Mouse (Mus musculus) large intestine, adult 2 months (tissue): ENCODE results near the gene Smco1. TPM values are rescaled to one million over a fixed set of nuclear protein-coding genes. Genes with fewer than 3 reads are reported as not detected.

Experiments used
- DNase-seq: peaks from one replicate; pipeline ENCODE4 v3.0.0-alpha.2; 2012; ENCODE audit warnings: low read depth, low spot score
- WGBS: fragments of 180-500 bp; shearing (Covaris S2); methylation state at CpG from one replicate; pipeline ENCODE4 v1.1.7; 2018; 5-methylcytosine and 5-hydroxymethylcytosine counted together
- polyA plus RNA-seq: library from polyadenylated mRNA; depleted of rRNA; stranded (reverse); fragments of >200 nt; gene quantifications from 2 replicates; pipeline ENCODE4 v1.2.3, GENCODE M21; 2012; rRNA removed

Gene Smco1
- polyA plus RNA-seq, 1 experiment, result not detected

DNA sequence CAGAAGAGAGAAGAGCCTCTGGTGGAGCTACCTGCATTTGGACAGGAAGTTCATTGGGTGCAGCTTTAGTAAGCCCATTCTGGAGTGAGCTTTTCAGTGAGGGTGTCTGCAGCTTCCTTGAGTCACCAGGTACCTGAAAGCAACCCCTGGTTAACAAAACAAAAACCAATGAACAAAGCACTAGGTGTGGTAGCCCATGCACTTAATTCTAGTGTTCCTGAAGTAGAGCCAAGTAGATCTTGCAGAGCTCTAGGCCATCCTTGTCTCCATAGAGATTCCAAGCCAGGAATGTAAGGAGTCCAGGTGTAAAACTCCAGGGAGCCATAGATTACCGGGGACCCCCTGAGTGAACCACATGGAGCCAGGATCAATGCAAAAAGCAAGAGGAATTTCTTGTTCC, 31.8 kb downstream of the Smco1 start:
- DNase-seq, result no peak
- 71% methylated on average over 1 of the region's 1 CpGs for WGBS

DNA sequence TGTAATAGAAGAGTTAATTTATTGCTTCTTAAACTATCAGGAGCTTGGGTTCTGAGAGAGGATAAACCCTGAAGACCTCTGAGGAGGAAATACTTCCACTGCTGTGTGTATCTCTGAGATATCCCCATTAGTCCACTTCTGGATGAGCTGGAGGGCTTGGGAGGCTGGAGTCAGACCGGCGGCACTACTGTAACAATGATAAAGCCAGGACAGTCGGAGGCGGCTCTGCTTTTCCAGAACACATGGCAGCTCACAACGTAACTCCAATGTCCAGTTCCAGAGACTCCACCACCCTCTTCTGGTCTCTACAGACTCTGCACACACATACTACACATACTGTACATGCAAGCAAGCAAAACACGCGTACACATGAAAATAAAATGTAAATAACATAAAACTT, 32.6 kb downstream of the Smco1 start:
- DNase-seq, result no peak
- 95% methylated on average over 7 of the region's 7 CpGs for WGBS

DNA sequence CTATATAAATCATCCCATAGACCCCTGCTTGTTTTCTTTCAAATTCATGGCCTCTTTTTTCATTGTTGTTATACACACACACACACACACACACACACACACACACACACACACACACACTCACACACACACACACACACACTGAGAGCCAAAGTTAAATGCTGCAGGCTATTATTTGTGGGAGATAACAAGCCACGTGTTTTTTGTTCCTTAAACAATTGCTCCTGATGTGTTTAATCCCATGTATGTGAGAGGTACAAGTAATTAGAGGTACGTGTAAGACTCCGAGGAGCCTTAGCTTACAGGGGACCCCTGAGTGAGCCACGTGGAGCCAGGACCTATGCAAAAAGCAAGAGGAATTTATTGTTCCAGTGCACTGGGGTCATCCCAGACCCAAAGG, 40.7 kb downstream of the Smco1 start:
- DNase-seq, result no peak
- 79% methylated on average over 4 of the region's 4 CpGs for WGBS

DNA sequence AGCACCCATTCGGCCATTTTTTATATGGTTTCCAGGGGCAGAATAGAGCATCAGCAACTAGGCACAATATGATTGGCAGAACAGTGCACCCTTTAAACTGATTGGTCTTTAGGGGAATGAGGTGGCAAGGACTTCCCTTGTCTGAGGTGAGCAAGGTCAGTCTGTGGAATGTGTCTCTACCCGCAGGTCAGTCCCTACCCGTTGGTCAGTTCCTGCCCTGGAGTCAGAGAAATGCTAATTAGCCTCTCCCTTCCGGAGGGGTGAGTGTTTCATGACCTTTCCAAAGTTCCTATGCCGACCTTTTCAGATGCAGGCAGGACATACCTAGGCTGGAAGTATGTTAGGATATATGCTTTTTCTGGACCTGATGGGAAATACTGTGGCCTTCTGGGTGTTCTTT, 41.1 kb downstream of the Smco1 start:
- DNase-seq, result no peak
- WGBS, result 48% methylated on average over 5 of the region's 5 CpGs

DNA sequence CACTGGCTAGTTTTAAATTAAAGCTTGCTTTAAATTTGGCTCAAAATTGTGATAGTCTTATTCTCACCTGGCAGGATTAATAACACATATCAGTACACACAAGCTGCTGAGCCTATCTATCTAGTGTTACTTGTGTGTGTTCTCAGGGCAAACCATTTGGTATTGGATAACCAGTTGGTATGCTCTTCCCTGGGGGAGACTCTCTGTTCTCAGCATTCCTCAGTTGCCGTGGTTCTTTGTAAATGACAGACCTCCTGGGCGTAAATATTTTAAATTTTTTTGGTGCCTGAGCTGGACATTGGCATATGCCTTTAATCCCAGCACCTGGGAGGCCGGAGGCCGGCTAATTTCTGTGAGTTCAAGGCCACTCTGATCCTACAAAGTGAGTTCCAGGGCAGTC, 41.6 kb downstream of the Smco1 start:
- 82% methylated on average over 4 of the region's 4 CpGs for whole genome bisulfite sequencing
- no peak for DNase-seq

DNA sequence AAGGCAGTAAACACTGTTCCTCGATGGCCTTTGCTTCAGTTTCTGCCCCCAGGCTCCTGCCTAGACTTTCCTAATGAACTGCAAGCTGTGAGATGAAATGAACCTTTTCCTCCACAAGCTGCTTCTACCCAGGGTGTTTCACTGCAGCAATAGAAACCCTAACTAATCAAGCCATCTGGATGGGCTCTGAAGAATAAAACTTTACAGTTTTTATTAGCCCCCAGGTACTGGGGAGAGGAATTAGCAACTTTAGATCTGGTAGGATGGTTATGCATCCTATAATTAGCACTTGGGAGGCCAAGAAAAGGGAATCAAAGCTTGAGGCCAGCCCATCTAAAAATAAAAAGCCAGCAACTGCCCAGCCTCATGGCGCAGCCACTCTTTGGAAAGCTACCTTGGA, 45.3 kb downstream of the Smco1 start:
- DNase-seq, result no peak
- WGBS, result 71% methylated on average over 2 of the region's 2 CpGs

DNA sequence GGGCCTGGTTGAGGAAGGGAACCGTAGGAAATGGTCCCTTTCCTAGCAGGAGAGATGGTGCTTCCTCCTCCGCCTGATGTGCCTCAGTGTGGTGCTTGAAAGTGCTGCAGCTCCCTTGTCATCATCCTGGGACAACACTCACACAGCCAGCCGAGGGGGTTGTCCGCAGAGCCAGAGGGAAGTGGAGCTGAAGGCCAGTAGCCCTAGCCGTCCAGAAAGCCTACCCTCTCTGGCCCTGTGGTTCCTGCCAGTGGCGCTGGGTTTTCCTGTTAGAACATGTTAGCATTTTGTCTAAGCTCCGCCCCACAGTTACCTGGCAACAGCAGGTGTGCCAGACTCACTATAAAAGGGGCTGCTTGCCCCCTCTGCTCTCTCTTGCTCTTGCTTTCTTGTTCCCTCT, 52.7 kb downstream of the Smco1 start:
- 22% methylated on average over 7 of the region's 7 CpGs for WGBS
- no peak for DNase-seq

Other genes starting within 250 kb of the Smco1 start
- 20.0 and 21.9 TPM in 2 replicates for gene Pak2, start 192.1 kb upstream of the Smco1 start, polyA plus RNA-seq
- 33.9 and 38.4 TPM in 2 replicates for gene Pigx, start 171.7 kb upstream of the Smco1 start, polyA plus RNA-seq
- 10.1 and 10.5 TPM in 2 replicates for gene Cep19, start 171.7 kb upstream of the Smco1 start, polyA plus RNA-seq
- gene Nrros, start 105.9 kb upstream of the Smco1 start, polyA plus RNA-seq, result 9.0 and 10.8 TPM in 2 replicates
- not detected in 2 replicates for gene Bex6, start 91.6 kb upstream of the Smco1 start, polyA plus RNA-seq
- gene Fbxo45, start 24.3 kb upstream of the Smco1 start, polyA plus RNA-seq, result 3.0 and 3.6 TPM in 2 replicates
- gene Wdr53, start 24.2 kb upstream of the Smco1 start, polyA plus RNA-seq, result 3.7 and 3.9 TPM in 2 replicates
- 4.5 and 7.6 TPM in 2 replicates for gene Rnf168, start 6.0 kb downstream of the Smco1 start, polyA plus RNA-seq
- gene Ubxn7, start 60.8 kb downstream of the Smco1 start, polyA plus RNA-seq, result 2.1 and 10.0 TPM in 2 replicates
- 0.45 and 0.84 TPM in 2 replicates for gene Tm4sf19, start 129.0 kb downstream of the Smco1 start, polyA plus RNA-seq
- gene Tctex1d2, start 148.2 kb downstream of the Smco1 start, polyA plus RNA-seq, result 2.4 and 3.2 TPM in 2 replicates
- 24.5 and 73.7 TPM in 2 replicates for gene Pcyt1a, start 159.5 kb downstream of the Smco1 start, polyA plus RNA-seq
- gene Slc51a, start 216.4 kb downstream of the Smco1 start, polyA plus RNA-seq, result 838 and 1,191 TPM in 2 replicates
- 1.9 and 3.1 TPM in 2 replicates for gene Zdhhc19, start 224.8 kb downstream of the Smco1 start, polyA plus RNA-seq